Mouse (Mus musculus) kidney, adult 2 months (tissue): ENCODE measurements around the gene Arid2. TPM values are rescaled to one million over a fixed set of nuclear protein-coding genes. Genes with fewer than 3 reads are reported as not detected.

Experiments
- DNase-seq: peaks from one replicate; pipeline ENCODE4 v3.0.0; 2021
- H3K27ac ChIP-seq: fragments of 200-500 bp; 2 replicates; pipeline ENCODE4 v1.5.1; 2012; ENCODE audit warnings: low read depth, low read length, control low read depth, inconsistent platforms; ENCODE audit not compliant: insufficient read depth
- H3K27me3 ChIP-seq: fragments of 200-500 bp; replicated peaks from 2 replicates; pipeline ENCODE4 v1.6.1; 2012; ENCODE audit warnings: mild to moderate bottlenecking, moderate library complexity, low read length, inconsistent platforms; ENCODE audit not compliant: control insufficient read depth, insufficient read depth
- H3K36me3 ChIP-seq: fragments of 200-500 bp; 2 replicates; pipeline ENCODE4 v1.6.1; 2012; ENCODE audit warnings: mild to moderate bottlenecking, moderate library complexity, low read length, inconsistent platforms; ENCODE audit not compliant: control insufficient read depth, insufficient read depth
- H3K4me1 ChIP-seq: fragments of 200-500 bp; 2 replicates; pipeline ENCODE4 v1.6.1; 2011; ENCODE audit warnings: low read length; ENCODE audit not compliant: control insufficient read depth, insufficient read depth
- H3K4me3 ChIP-seq: fragments of 200-500 bp; 2 replicates; pipeline ENCODE4 v1.5.1; 2011; ENCODE audit warnings: mild to moderate bottlenecking, low read depth, low read length, control low read depth; ENCODE audit not compliant: insufficient read depth
- CTCF ChIP-seq: fragments of 200-500 bp; conservative IDR thresholded peaks from 2 replicates; pipeline ENCODE4 v1.5.1; 2011; ENCODE audit warnings: low read depth, mild to moderate bottlenecking, control low read depth, low read length, moderate library complexity, mixed read lengths; ENCODE audit not compliant: insufficient read depth, insufficient read length
- POLR2A ChIP-seq: fragments of 200-500 bp; IDR thresholded peaks from one replicate; pipeline ENCODE4 v1.6.1; 2011; ENCODE audit warnings: low read depth, low read length, control low read depth
- WGBS: fragments of 180-500 bp; shearing (Covaris S2); methylation state at CpG from one replicate; pipeline ENCODE4 v1.1.7; 2018; 5-methylcytosine and 5-hydroxymethylcytosine counted together
- polyA plus RNA-seq: library from polyadenylated mRNA; depleted of rRNA; stranded (reverse); fragments of >200 nt; gene quantifications from 2 replicates; pipeline ENCODE4 v1.2.3, GENCODE M21; 2012

The Arid2 gene
- polyA plus RNA-seq, 1 experiment: 11.8 TPM

GRCm38 (mm10) chr15:96267933-96268332 is 19.4 kb upstream of the Arid2 start:
- Histone ChIP-seq H3K27ac (no peak overlapping the region), H3K27me3 (no peaks in the 10 kb centered on the region), H3K4me3 (no peak overlapping the region), H3K36me3 (no peaks in the 10 kb centered on the region), H3K4me1 (peaks cover 8% of the 10 kb centered on the region; the same call in 1 of the 2 replicates)
- DNase-seq: peak; percentile 33
- TF ChIP-seq POLR2A: no peak
- TF ChIP-seq CTCF: no peak
- 56% methylated on average over 9 of the region's 9 CpGs for WGBS

GRCm38 (mm10) chr15:96268610-96269009 is 18.7 kb upstream of the Arid2 start:
- 47% methylated on average over 9 of the region's 9 CpGs for WGBS

GRCm38 (mm10) chr15:96269402-96269801 is 17.9 kb upstream of the Arid2 start:
- Histone ChIP-seq H3K4me1 (peaks cover 8% of the 10 kb centered on the region; the same call in 1 of the 2 replicates), H3K4me3 (no peak overlapping the region), H3K27ac (no peak overlapping the region), H3K27me3 (no peaks in the 10 kb centered on the region), H3K36me3 (no peaks in the 10 kb centered on the region)
- TF ChIP-seq CTCF (no peak), POLR2A (no peak)
- 85% methylated on average over 4 of the region's 4 CpGs for WGBS
- DNase-seq: no peak

More at GRCm38 (mm10) chr15:96268610-96269009, 18.7 kb upstream of the Arid2 start:
- DNase-seq: peak; percentile 25
- no peak overlapping the region for H3K4me3 ChIP-seq
- no peaks in the 10 kb centered on the region for H3K27me3 ChIP-seq
- TF ChIP-seq POLR2A: no peak
- no peak for TF ChIP-seq CTCF
- no peaks in the 10 kb centered on the region for H3K36me3 ChIP-seq
- no peak overlapping the region for H3K27ac ChIP-seq
- peaks cover 8% of the 10 kb centered on the region; the same call in 1 of the 2 replicates for H3K4me1 ChIP-seq

GRCm38 (mm10) chr15:96270272-96270880 is 16.9 kb upstream of the Arid2 start:
- Histone ChIP-seq H3K27ac (no peak overlapping the region), H3K36me3 (no peaks in the 10 kb centered on the region), H3K4me3 (no peak overlapping the region), H3K27me3 (no peaks in the 10 kb centered on the region), H3K4me1 (peaks cover 8% of the 10 kb centered on the region; the same call in 1 of the 2 replicates)
- DNase-seq: peak; percentile 22
- 85% methylated on average over 10 of the region's 10 CpGs for WGBS
- TF ChIP-seq CTCF (no peak), POLR2A (no peak)

GRCm38 (mm10) chr15:96272356-96272755 is 15.0 kb upstream of the Arid2 start:
- no peaks in the 10 kb centered on the region for H3K36me3 ChIP-seq
- H3K27me3 ChIP-seq: no peaks in the 10 kb centered on the region
- TF ChIP-seq CTCF (no peak), POLR2A (no peak)
- H3K4me1 ChIP-seq: peaks cover 8% of the 10 kb centered on the region; the same call in 1 of the 2 replicates
- no peak for DNase-seq
- WGBS: 81% methylated on average over 11 of the region's 11 CpGs
- H3K4me3 ChIP-seq: no peak overlapping the region
- H3K27ac ChIP-seq: no peak overlapping the region

- Histone ChIP-seq H3K27me3 (no peaks in the 10 kb centered on the region), H3K27ac (no peak overlapping the region), H3K4me1 (peaks cover 7% of the 10 kb centered on the region; the same call in 1 of the 2 replicates), H3K36me3 (no peaks in the 10 kb centered on the region), H3K4me3 (no peak overlapping the region)
- TF ChIP-seq POLR2A: no peak
- no peak for TF ChIP-seq CTCF
- DNase-seq: no peak
- 80% methylated on average over 2 of the region's 2 CpGs for WGBS
Observed at GRCm38 (mm10) chr15:96274341-96274740, 13.0 kb upstream of the Arid2 start.

- 94% methylated on average over 2 of the region's 2 CpGs for WGBS
- H3K27me3 ChIP-seq: no peaks in the 10 kb centered on the region
- H3K27ac ChIP-seq: no peak overlapping the region
- no peak overlapping the region for H3K4me3 ChIP-seq
- H3K36me3 ChIP-seq: no peaks in the 10 kb centered on the region
- TF ChIP-seq POLR2A: no peak
- no peak for TF ChIP-seq CTCF
- DNase-seq: no peak
- peaks cover 7% of the 10 kb centered on the region; the same call in 1 of the 2 replicates for H3K4me1 ChIP-seq
Observed at GRCm38 (mm10) chr15:96275198-96275597, 12.1 kb upstream of the Arid2 start.
